Mouse (Mus musculus) gastrocnemius, adult 2 months (tissue): ENCODE measurements at regions not wholly inside any gene's neighbourhood (a gene's known extent, or its start where the extent isn't known, plus 50 kb on each side); places are given as distances from the start of the nearest gene placed in this dataset.

Source experiments
- DNase-seq: peaks from one replicate; pipeline ENCODE4 v3.0.0; 2022
- H3K27ac ChIP-seq: fragments of 200-600 bp; 2 replicates; pipeline ENCODE4 v1.8.1; 2022; ENCODE audit warnings: mild to moderate bottlenecking
- H3K4me3 ChIP-seq: fragments of 200-600 bp; 2 replicates; pipeline ENCODE4 v1.8.1; 2022; ENCODE audit warnings: mild to moderate bottlenecking, moderate library complexity
- CTCF ChIP-seq: fragments of 200-600 bp; IDR thresholded peaks from 2 replicates; pipeline ENCODE4 v1.8.1; 2022; ENCODE audit warnings: antibody characterized with exemption, mild to moderate bottlenecking, moderate library complexity
- intact Hi-C: fragments of 180-260 bp; cut with DNase I; formaldehyde crosslinking; loops from one replicate; pipeline ENCODE4 v1.15.1; 2025

- H3K4me3 ChIP-seq = no peak overlapping the region
- TF ChIP-seq CTCF = no peak
- intact Hi-C loops = no loop called here
These were observed 462.6 kb downstream of the Tmem135 start for GRCm38 (mm10) chr7:88941246-88941910.

GRCm38 (mm10) chr7:88940196-88940595, 463.8 kb downstream of the Tmem135 start:
- intact Hi-C loops = no loop called here
- TF ChIP-seq CTCF = no peak
- H3K27ac ChIP-seq = no peak overlapping the region

More at GRCm38 (mm10) chr7:88941246-88941910, 462.6 kb downstream of the Tmem135 start:
- no peak for DNase-seq
- no peak overlapping the region for H3K27ac ChIP-seq

GRCm38 (mm10) chr7:88928245-88928795, 475.7 kb downstream of the Tmem135 start:
- TF ChIP-seq CTCF = no peak
- no peak overlapping the region for H3K27ac ChIP-seq
- no peak for DNase-seq
- intact Hi-C loops = no loop called here
- H3K4me3 ChIP-seq = no peak overlapping the region

More at GRCm38 (mm10) chr7:88940196-88940595, 463.8 kb downstream of the Tmem135 start:
- no peak for DNase-seq
- H3K4me3 ChIP-seq = no peak overlapping the region
